Mouse (Mus musculus) ES-E14 (cell line): ENCODE data around the gene Gmpr. TPM values are rescaled to one million over a fixed set of nuclear protein-coding genes. Genes with fewer than 3 reads are reported as not detected.
A peak's percentile ranks its signal among the peaks of the same experiment; 100 is the strongest.
"Not testable (repeated sequence)": the region's sequence is repeated elsewhere in the genome, so short reads cannot be mapped to it uniquely, and the experiment has no call there.

ENCODE experiments used
- DNase-seq: peaks from one replicate; pipeline ENCODE4 v3.0.0-alpha.2; 2013; ENCODE audit warnings: low read depth, low spot score
- H3K27ac ChIP-seq: 2 replicates; pipeline ENCODE4 v1.5.1; 2012; ENCODE audit warnings: low read depth, mild to moderate bottlenecking, low read length, moderate library complexity, mixed read lengths; ENCODE audit not compliant: poor library complexity, insufficient read depth, severe bottlenecking
- H3K36me3 ChIP-seq: 2 replicates; pipeline ENCODE4 v1.6.1; 2012; ENCODE audit warnings: mild to moderate bottlenecking, low read length, moderate library complexity, mixed read lengths; ENCODE audit not compliant: control insufficient read depth, poor library complexity, insufficient read depth, severe bottlenecking
- H3K4me1 ChIP-seq, 2 experiments: fragments of 150-350 bp in 1 of 2; sonication (generic) in 1 of 2; 2 replicates each; pipeline ENCODE4 v1.6.1; 2012; ENCODE audit warnings: low read length in 2 of 2, mild to moderate bottlenecking in 1 of 2, mixed read lengths in 1 of 2; ENCODE audit not compliant: control insufficient read depth in 2 of 2, insufficient read depth in 2 of 2, poor library complexity in 1 of 2
- H3K4me3 ChIP-seq, 2 experiments: fragments of 150-350 bp in 1 of 2; sonication (generic) in 1 of 2; 2 replicates each; pipeline ENCODE4 v1.5.1; 2012; ENCODE audit warnings: low read length in 2 of 2, low read depth in 1 of 2, mild to moderate bottlenecking in 1 of 2, mixed read lengths in 1 of 2; ENCODE audit not compliant: insufficient read depth in 1 of 2, poor library complexity in 1 of 2, severe bottlenecking in 1 of 2
- H3K9ac ChIP-seq: 2 replicates; pipeline ENCODE4 v1.6.1; 2012; ENCODE audit warnings: low read depth, mild to moderate bottlenecking, low read length, mixed read lengths; ENCODE audit not compliant: poor library complexity, insufficient read depth, severe bottlenecking
- H3K9me3 ChIP-seq: fragments of 150-350 bp; sonication (generic); 2 replicates; pipeline ENCODE4 v1.6.1; 2012; ENCODE audit warnings: low read depth, mild to moderate bottlenecking, low read length; ENCODE audit not compliant: control insufficient read depth, insufficient read depth
- CHD2 ChIP-seq: IDR thresholded peaks from 2 replicates; pipeline ENCODE4 v1.6.1; 2014; ENCODE audit warnings: mild to moderate bottlenecking, low read depth, low read length, inconsistent platforms
- HCFC1 ChIP-seq: IDR thresholded peaks from 2 replicates; pipeline ENCODE4 v1.6.1; 2012; ENCODE audit warnings: low read length, inconsistent platforms, borderline replicate concordance; ENCODE audit not compliant: insufficient read depth
- MAFK ChIP-seq: IDR thresholded peaks from 2 replicates; pipeline ENCODE4 v1.6.1; 2014; ENCODE audit warnings: mild to moderate bottlenecking, low read depth, low read length, inconsistent platforms; ENCODE audit not compliant: insufficient read depth
- ZC3H11A ChIP-seq: IDR thresholded peaks from 2 replicates; pipeline ENCODE4 v1.6.1; 2012; ENCODE audit warnings: low read depth, mild to moderate bottlenecking, inconsistent platforms, low read length, borderline replicate concordance
- ZNF384 ChIP-seq: IDR thresholded peaks from 2 replicates; pipeline ENCODE4 v1.6.1; 2012; ENCODE audit warnings: low read depth, low read length, inconsistent platforms
- in situ Hi-C, 2 experiments: fragments of 600-800 bp; cut with MboI; formaldehyde crosslinking; loops; one replicate each; pipeline ENCODE4 v1.15.1; 2025; ENCODE audit warnings: low sequenced_read_pairs in 2 of 2, inconsistent platforms in 1 of 2; ENCODE audit not compliant: unreplicated experiment in 2 of 2
- total RNA-seq: library from RNA; depleted of rRNA; stranded (reverse); fragments of 300-350 nt; gene quantifications from 2 replicates; pipeline ENCODE4 v1.2.3, GENCODE M21; 2012

Gmpr gene
- total RNA-seq, 1 experiment = 9.6 TPM

- H3K9ac ChIP-seq, in situ Hi-C loops, H3K9me3 ChIP-seq, H3K4me3 ChIP-seq, H3K4me1 ChIP-seq, DNase-seq, H3K36me3 ChIP-seq: not testable (repeated sequence)
- peak; percentile 84 for TF ChIP-seq MAFK
- peak overlapping the region; percentile 52; the same call in 1 of the 2 replicates for H3K27ac ChIP-seq
These were observed 23.3 kb upstream of the Gmpr start for GRCm38 (mm10) chr13:45483949-45484348.

GRCm38 (mm10) chr13:45485602-45486001, 21.6 kb upstream of the Gmpr start:
- DNase-seq = no peak
- in situ Hi-C loops = no loop called here
- Histone ChIP-seq H3K4me3 (no peak overlapping the region), H3K36me3 (no peaks in the 10 kb centered on the region), H3K27ac (no peak overlapping the region), H3K4me1 (no peaks in the 10 kb centered on the region), H3K9ac (no peak overlapping the region), H3K9me3 (no peaks in the 10 kb centered on the region)
- TF ChIP-seq HCFC1 (no peak), MAFK (no peak), ZNF384 (no peak), ZC3H11A (no peak), CHD2 (no peak)

GRCm38 (mm10) chr13:45486598-45486997, 20.6 kb upstream of the Gmpr start:
- H3K27ac ChIP-seq = no peak overlapping the region
- in situ Hi-C loops = no loop called here
- no peak overlapping the region for H3K9ac ChIP-seq
- no peak for TF ChIP-seq HCFC1
- no peak for TF ChIP-seq CHD2
- TF ChIP-seq ZC3H11A = no peak
- no peak for TF ChIP-seq ZNF384
- no peak for TF ChIP-seq MAFK
- H3K9me3 ChIP-seq = no peaks in the 10 kb centered on the region
- H3K4me1 ChIP-seq = no peaks in the 10 kb centered on the region
- no peak overlapping the region for H3K4me3 ChIP-seq
- DNase-seq = no peak
- no peaks in the 10 kb centered on the region for H3K36me3 ChIP-seq

GRCm38 (mm10) chr13:45491991-45492732, 15.1 kb upstream of the Gmpr start:
- Histone ChIP-seq H3K9me3 (no peaks in the 10 kb centered on the region), H3K9ac (0 out of 2 replicates have a peak overlapping the region, but pooled peaks have one; percentile 5), H3K4me1 (peaks cover 2 to 3% of the 10 kb centered on the region in 2 experiments; a peak in 1 of 4 replicates), H3K4me3 (no peak overlapping the region), H3K36me3 (no peaks in the 10 kb centered on the region), H3K27ac (no peak overlapping the region)
- peak; percentile 68 for DNase-seq
- in situ Hi-C loops = no loop called here
- TF ChIP-seq MAFK = no peak
- no peak for TF ChIP-seq CHD2
- no peak for TF ChIP-seq ZC3H11A
- TF ChIP-seq HCFC1 = no peak
- no peak for TF ChIP-seq ZNF384

GRCm38 (mm10) chr13:45493846-45494245, 13.4 kb upstream of the Gmpr start:
- Histone ChIP-seq H3K27ac (no peak overlapping the region), H3K4me3 (peak overlapping the region; percentile 42 to 70), H3K4me1 (peaks cover 2 to 3% of the 10 kb centered on the region in 2 experiments; a peak in 1 of 4 replicates), H3K9ac (no peak overlapping the region), H3K36me3 (no peaks in the 10 kb centered on the region), H3K9me3 (no peaks in the 10 kb centered on the region)
- in situ Hi-C loops = no loop called here
- TF ChIP-seq HCFC1 = no peak
- TF ChIP-seq ZC3H11A = no peak
- TF ChIP-seq MAFK = no peak
- no peak for TF ChIP-seq CHD2
- TF ChIP-seq ZNF384 = no peak
- DNase-seq = peak; percentile 70
